Mouse (Mus musculus) erythroblast, adult 5-6 weeks (primary cell): ENCODE measurements around the gene U2af2. TPM values are rescaled to one million over a fixed set of nuclear protein-coding genes. Genes with fewer than 3 reads are reported as not detected.

Source experiments
- ATAC-seq: replicated peaks from 2 replicates; pipeline ENCODE4 v1.8.0; 2016; ENCODE audit warnings: moderate number of reproducible peaks, mild to moderate bottlenecking, moderate TSS enrichment, inconsistent platforms; ENCODE audit not compliant: poor library complexity, low FRiP score, severe bottlenecking
- total RNA-seq, 2 experiments: library from RNA; stranded (forward) in 1 of 2; stranded (reverse) in 1 of 2; fragments of 150-400 nt in 1 of 2; fragments of 200-764, 138-1000 nt in 1 of 2; gene quantifications; 2 replicates each; pipeline versions ENCODE4 v1.2.3 to v1.2.4; 2015 to 2017; ENCODE audit warnings: low replicate concordance in 2 of 2

Gene U2af2
- total RNA-seq, 2 experiments from 2014 or later: 42.3 to 56.9 TPM

GRCm38 (mm10) chr7:5036136-5036535 lies 25.8 kb upstream of the U2af2 start:
- no peak for ATAC-seq

GRCm38 (mm10) chr7:5037026-5037425 lies 24.9 kb upstream of the U2af2 start:
- ATAC-seq: no peak

DNA sequence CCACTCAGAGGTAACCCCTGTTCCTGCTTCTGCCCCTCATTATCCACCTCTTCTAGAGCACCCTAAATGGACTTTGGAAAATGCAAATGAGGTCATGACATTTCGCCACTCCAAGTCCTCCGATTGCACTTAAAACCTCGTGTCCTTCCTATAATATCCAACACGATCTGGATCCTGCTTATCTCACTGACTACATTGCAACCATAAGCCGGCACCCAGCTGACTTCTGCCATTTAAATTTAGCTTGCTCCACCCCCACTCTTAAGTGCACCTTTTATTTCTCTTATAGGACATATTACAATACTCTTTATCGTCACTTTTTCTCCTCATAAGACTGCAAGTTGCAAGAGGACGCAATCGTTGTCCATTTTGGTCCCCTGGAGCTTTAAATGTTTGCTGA lies 24.5 kb upstream of the U2af2 start:
- no peak for ATAC-seq

DNA sequence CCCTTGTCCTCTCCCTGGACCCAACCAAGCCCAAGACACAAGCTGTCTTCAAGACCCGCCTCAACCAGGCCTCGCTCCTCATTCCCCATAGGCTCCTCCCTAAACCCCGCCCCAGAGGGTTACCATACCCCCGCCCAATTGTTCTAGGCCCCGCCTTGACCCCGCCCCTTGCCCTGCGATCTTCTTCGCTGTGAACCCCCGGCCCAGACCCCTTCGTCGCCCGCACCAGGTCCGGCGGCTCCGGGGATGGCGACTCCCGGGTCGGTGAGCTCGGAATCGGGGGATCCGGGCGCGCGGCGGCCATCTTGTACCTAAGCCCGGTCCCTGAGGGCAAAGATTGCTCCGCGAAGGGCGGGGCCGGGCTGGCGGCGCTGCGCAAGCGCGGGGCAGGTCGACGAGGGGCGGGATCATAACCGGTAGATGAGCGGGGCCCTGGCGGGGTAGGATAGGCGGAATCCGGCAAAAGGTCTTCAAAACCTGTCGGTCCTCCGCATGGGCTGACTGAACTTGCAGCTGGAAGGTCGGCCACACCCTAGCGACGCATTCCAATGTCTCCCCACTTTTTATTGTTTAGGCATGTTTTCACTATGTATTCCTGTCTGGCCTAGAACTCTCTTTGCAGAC lies 23.7 kb upstream of the U2af2 start, which contains the start of gene Zfp784:
Zfp784 (minus strand) TSS at position 338 of the 624 bp plus-strand sequence.
- ATAC-seq: peak; percentile 99

DNA sequence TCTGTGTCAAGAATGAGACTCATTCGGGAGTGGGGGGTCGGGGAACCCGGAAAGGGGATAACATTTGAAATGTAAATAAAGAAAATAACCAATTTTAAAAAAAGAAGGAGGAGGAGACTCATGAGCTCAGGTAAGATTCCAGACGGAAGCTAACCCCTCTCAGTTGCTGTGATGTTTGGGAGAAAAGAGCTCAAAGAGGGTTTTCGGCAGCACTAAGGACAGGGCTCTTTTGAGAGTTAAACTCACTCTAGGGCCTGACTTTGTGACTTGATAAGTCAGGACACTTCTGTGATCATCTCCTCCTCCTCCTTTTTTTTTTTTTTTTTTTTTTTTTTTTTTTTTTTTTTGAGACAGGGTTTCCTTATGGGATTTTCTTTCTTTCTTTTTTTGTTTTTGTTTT lies 23.0 kb upstream of the U2af2 start:
- ATAC-seq: no peak

DNA sequence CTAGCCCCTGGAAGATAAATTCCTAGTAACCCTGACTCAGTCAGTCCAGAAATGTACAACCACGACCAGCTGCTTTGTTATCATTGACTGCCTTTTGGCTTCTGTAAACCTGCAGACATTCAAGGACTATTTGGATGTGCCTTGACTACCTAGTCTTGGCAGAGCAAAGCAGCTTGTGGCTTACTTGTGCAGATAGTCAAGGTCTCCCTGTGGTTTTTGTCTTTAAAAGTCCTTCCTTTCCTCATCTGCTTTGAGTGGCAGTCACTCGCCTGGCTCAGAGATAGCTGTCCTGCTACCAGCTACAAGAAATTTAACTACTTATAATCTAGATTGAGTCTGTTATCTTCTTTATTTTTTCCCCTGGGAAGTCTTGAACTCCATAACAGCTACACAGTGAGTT lies 17.0 kb upstream of the U2af2 start:
- ATAC-seq: no peak

- ATAC-seq: no peak
These were observed 15.8 kb upstream of the U2af2 start for GRCm38 (mm10) chr7:5046112-5046511.

DNA sequence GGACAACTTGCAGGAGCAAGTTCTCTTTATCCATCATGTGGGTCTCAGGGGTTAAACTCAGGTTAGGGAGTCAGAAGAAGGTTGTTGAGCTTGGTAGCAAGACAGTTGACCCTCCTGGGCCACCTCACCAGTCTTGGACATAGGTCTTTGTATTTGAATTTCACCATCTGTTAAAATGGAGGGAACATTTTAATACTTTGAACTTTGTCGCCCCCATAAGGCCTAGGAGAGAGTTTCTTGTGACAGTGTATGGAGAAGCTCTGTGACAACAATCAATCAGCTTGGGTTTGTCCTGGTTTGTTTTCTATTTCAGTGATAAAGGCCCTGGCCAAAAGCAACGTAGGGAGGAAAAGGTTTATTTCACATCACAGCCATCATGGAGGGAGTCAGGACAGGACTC lies 14.6 kb upstream of the U2af2 start:
- ATAC-seq: 0 out of 2 replicates have a peak, but pooled peaks have one; percentile 55

DNA sequence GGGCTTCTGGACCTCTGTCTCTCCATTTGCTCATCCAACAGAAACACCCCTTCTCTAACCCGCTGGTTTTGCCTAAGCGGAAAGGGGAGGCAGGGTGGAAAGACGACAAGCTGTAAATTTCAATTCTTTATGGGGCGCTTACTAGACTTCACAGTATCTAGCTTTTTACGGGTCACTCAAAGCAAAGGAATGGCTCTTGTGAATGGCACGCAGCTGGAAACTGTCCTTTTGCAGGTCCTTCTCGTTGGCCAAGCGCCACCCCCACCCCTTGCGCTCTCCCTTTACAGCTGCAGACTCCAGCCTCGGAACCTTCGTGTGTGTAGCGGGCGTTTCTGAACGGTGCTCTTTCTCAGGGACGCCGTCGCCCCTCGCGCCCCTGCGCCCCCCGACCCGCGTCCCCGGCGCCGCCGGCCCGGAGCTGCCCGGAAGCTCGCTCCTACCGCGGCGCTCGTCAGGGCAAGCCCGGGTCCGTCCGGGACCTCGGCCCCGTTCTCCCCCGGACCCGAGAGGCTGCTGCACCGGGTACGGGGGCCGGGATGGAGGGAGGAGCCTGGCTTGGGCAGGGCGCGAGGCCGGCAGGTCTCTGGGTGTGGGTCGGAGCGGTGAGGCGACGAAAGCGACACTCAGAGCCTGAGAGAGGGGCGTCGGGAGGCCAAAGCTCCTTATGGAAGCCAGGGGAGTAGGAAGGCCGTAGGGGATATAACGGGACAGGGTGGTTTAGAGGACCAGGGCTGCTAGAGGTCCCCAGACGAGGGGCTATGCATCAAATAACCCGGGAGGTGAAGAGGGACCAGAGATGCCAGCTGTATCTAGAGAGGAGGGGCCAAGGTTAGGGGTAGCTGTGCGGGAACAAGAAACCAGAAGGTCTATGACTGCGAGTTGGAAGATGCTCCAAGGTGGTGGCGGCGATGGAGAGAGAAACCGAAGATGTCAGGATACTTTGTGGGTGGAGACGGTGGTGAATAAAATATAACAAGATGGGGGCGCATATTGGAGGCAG lies 10.4 kb upstream of the U2af2 start, which contains the start of gene Zfp580:
Zfp580 (plus strand) TSS at position 346 of the 1,000 bp plus-strand sequence.
- ATAC-seq: no peak

DNA sequence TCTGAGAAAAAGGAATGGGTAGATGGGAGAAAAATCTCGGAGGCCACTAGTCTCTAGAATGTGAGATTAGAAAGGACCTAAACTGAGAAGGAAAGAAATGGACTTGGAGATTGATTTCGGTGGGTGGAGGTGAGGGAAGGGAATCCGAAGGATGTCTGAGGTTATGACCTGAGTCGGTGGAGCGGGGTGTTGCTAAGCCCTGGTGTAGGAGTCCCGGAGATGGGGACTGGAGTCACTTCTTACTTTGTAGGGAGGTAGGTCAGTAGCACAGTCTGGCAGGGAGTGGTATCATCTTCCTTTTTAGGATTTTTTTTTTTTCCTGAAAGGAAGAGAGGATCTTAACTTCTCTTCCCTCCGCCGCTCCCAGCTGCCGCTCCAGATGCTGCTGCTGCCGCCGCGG lies 9.5 kb upstream of the U2af2 start:
- no peak for ATAC-seq

GRCm38 (mm10) chr7:5052931-5053343 lies 9.0 kb upstream of the U2af2 start:
- ATAC-seq: no peak

DNA sequence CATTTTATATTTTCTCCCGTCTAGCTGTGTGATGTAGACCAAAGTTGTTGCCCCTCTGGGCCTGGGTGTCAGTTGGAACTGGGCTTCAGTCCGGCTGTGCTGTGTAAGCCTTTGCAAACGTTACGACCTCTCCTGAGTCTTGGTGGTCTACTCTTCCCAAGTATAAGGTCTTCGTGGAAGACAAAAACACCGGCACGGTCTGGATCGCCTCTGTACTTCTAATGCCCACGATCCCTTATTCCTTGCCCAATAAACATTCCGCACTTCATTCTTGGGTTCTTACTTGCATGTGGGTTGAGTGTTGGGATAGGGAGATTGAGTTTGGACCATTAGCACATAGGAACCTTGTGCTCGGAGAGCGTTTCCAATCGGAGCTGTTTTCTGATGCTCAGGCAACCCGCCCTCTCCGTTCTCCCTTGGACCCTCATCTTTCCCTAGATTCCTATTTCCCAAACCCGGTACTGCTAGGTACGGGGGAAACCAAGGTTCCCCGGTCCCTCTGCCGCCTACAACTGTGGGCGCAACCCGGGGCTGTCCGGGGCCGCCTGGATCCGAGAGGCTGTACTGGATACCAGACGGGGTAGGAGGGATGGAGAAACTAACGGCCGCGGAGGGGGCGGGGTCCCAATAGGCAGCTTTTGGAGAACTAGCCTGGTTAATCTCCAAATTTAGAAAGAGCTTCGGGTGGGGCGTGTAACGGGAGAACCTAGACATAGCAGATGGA lies 8.3 kb upstream of the U2af2 start:
- ATAC-seq: no peak

GRCm38 (mm10) chr7:5056651-5057263 lies 5.2 kb upstream of the U2af2 start:
- ATAC-seq: no peak

- ATAC-seq: no peak
These were observed 4.6 kb upstream of the U2af2 start for GRCm38 (mm10) chr7:5057381-5057780.

DNA sequence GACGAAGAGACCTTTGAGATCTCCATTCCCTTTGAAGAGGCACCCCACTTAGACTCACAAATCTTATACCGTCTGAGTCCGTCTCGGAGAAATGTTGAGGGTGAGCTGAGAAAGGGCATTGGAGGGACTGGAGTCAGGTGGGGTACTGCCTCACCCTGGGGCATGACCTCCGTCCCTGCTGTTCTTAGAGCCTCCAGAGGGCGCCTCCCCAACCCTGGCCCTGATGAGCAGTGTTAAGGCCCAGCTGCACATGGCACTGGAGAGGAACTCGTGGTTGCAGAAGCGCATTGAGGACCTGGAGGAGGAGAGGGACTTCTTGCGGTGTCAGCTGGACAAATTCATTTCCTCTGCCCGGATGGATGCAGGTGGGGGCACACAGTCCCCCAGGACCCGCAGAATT lies 4.1 kb upstream of the U2af2 start:
- no peak for ATAC-seq

GRCm38 (mm10) chr7:5058631-5059030 lies 3.3 kb upstream of the U2af2 start:
- no peak for ATAC-seq

- no peak for ATAC-seq
These were observed 2.5 kb upstream of the U2af2 start for GRCm38 (mm10) chr7:5059421-5059820.

- peak; percentile 67 for ATAC-seq
These were observed 1.7 kb upstream of the U2af2 start for GRCm38 (mm10) chr7:5060239-5060731.

DNA sequence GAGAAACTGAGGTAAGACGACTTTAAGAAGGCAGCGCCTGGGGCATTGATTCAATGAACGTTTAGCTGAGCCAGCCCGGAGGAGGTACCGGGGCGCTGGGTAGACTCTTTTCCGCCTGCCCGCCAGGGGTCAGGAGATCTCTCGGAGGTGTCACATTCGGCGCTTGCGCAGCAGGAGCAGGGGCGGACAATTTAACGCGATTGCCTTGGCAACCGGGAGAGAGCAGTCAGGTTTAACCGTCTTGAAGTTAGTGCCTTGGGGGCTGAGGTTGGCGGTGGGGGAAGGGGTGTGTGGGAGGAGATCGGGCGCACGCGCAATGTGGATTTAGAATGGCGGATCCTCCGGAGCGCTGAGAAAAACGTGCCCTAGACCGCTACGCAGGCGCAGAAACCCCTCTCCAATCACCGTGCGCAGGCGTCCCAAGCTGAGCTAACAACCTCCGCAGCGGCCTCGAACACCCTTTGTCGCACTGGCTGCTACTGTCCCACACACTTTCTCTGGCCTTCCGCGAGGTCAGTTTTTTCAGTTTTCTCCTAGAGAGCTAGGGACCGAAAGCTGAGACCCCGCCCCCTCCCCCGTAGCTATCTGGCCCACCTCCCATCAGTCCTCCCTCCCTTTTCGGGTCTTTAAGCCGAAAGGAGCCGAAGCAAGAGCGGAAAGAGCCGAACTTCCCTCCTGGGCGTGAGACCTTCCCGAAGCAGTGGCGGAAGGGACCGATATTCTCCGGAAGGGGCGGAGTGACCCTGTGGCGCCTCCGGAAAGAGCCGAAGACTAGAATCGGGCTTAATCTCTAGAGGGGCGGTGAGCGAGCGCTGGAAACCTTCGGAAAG lies 784 bp upstream of the U2af2 start:
- ATAC-seq: peak; percentile 84
